Mouse (Mus musculus): ENCODE measurements at regions not wholly inside any gene's neighbourhood (a gene's known extent, or its start where the extent isn't known, plus 50 kb on each side); places are given as distances from the start of the nearest gene placed in this dataset.

DNA sequence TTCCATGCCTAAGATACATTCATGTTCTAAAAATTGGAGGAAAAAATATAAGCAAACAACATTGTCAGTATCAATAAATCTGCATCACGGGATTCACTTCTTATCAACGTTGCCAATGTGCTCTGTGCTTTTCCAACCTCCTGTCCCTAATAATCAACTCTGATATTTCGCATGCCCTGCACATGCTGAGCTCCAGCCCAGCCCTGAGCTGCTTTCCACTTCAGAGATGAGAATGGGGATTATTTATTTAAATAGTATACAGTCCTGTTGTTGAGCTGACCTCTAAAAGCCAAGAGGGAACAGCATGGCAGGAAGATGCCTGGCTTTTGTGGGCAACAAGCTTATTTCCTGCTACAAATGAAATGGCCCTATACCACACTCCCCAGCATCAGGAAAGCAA lies 786.2 kb downstream of the Car8 start:
- Histone ChIP-seq H3K36me3 (replicated peaks in 1 of 2; ENCODE audit: control insufficient read depth in 1 of 2, insufficient read depth in 1 of 2, low read length in 1 of 2) (no peaks in the 10 kb centered on the region), H3K4me1 (ENCODE audit: control insufficient read depth in 1 of 2, insufficient read depth in 2 of 2) (no peaks in the 10 kb centered on the region), H3K9me3 (replicated peaks; ENCODE audit: low read length) (no peaks in the 10 kb centered on the region), H3K79me2 (replicated peaks; ENCODE audit: control insufficient read depth, extremely low read depth, insufficient read depth, poor library complexity, severe bottlenecking) (no peaks in the 10 kb centered on the region), H3K9ac (ENCODE audit: insufficient read depth, low read depth) (no peak overlapping the region), H3K27me3 (replicated peaks) (no peaks in the 10 kb centered on the region), H3K4me2 (ENCODE audit: insufficient read depth, low read depth, poor library complexity, severe bottlenecking) (no peak overlapping the region), H3K27ac (ENCODE audit: insufficient read depth, low read depth) (no peak overlapping the region), H3K4me3 (replicated peaks in 1 of 3; ENCODE audit: low read depth in 2 of 3, low read length in 2 of 3, poor library complexity in 1 of 3) (no peak overlapping the region)
- dilution Hi-C loops (cut with MboI; ENCODE audit: extremely low pct_ligation_motif_present, extremely low pct_unique_long_range_greater_than_20kb, low sequenced_read_pairs), result no loop called here
- no peak for DNase-seq (ENCODE audit: extremely low read depth)
- TF ChIP-seq UBTF (IDR thresholded peaks at IDR 0.05; ENCODE audit: low read depth, low read length), result no peak
- in situ Hi-C loops (cut with MboI; ENCODE audit: low pct_ligation_motif_present, low pct_unique_long_range_greater_than_20kb, low sequenced_read_pairs), result no loop called here

DNA sequence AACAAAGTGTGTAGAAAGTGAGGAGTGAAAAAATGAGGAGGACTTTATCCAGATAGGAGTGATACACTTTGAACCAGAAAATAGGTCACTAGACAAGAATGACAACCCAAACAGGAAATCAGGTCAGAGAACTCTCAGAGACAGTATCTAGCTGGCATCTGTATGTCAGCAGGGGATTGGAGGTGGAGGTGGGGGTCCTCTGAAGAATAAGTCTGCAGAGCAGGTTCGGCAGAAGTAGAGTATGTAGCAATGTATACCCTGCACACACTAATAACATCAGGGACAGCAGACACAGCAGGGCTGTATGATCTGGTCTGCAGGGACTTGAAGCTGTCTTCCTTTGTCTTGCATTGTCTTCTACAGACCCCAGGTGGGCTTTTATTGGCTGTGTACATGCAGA lies 787.9 kb downstream of the Car8 start:
- no peaks in the 10 kb centered on the region; a peak in 1 of 4 replicates for H3K4me1 ChIP-seq (ENCODE audit: control insufficient read depth in 1 of 2, insufficient read depth in 2 of 2)
- H3K27me3 ChIP-seq (replicated peaks), result no peaks in the 10 kb centered on the region
- no peak overlapping the region for H3K4me3 ChIP-seq (replicated peaks in 1 of 3; ENCODE audit: low read depth in 2 of 3, low read length in 2 of 3, poor library complexity in 1 of 3)
- H3K9ac ChIP-seq (ENCODE audit: insufficient read depth, low read depth), result no peak overlapping the region
- H3K27ac ChIP-seq (ENCODE audit: insufficient read depth, low read depth), result no peak overlapping the region
- no peaks in the 10 kb centered on the region for H3K79me2 ChIP-seq (replicated peaks; ENCODE audit: control insufficient read depth, extremely low read depth, insufficient read depth, poor library complexity, severe bottlenecking)
- TF ChIP-seq HCFC1 (IDR thresholded peaks at IDR 0.05; ENCODE audit: low read depth, low read length) (no peak), MEF2A (IDR thresholded peaks at IDR 0.05; ENCODE audit: borderline replicate concordance, low read depth, low read length) (no peak), POLR2AphosphoS2 (IDR thresholded peaks at IDR 0.05; ENCODE audit: low read depth, low read length) (no peak), ETS1 (conservative IDR thresholded peaks at IDR 0.05; ENCODE audit: low read depth, low read length) (no peak), MXI1 (IDR thresholded peaks at IDR 0.05; ENCODE audit: low read depth, low read length) (no peak), JUN (IDR thresholded peaks at IDR 0.05; ENCODE audit: insufficient read depth, low read depth, low read length) (no peak), SMC3 (IDR thresholded peaks at IDR 0.05; ENCODE audit: low read depth, low read length) (no peak), CHD1 (IDR thresholded peaks at IDR 0.05; ENCODE audit: low read depth, low read length) (no peak)
- no peaks in the 10 kb centered on the region for H3K36me3 ChIP-seq (replicated peaks in 1 of 2; ENCODE audit: control insufficient read depth in 1 of 2, insufficient read depth in 1 of 2, low read length in 1 of 2)
- H3K4me2 ChIP-seq (ENCODE audit: insufficient read depth, low read depth, poor library complexity, severe bottlenecking), result no peak overlapping the region
- no peaks in the 10 kb centered on the region for H3K9me3 ChIP-seq (replicated peaks; ENCODE audit: low read length)
- dilution Hi-C loops (cut with MboI; ENCODE audit: extremely low pct_ligation_motif_present, extremely low pct_unique_long_range_greater_than_20kb, low sequenced_read_pairs), result no loop called here
- DNase-seq (ENCODE audit: extremely low read depth), result no peak
- in situ Hi-C loops (cut with MboI; ENCODE audit: low pct_ligation_motif_present, low pct_unique_long_range_greater_than_20kb, low sequenced_read_pairs), result no loop called here

DNA sequence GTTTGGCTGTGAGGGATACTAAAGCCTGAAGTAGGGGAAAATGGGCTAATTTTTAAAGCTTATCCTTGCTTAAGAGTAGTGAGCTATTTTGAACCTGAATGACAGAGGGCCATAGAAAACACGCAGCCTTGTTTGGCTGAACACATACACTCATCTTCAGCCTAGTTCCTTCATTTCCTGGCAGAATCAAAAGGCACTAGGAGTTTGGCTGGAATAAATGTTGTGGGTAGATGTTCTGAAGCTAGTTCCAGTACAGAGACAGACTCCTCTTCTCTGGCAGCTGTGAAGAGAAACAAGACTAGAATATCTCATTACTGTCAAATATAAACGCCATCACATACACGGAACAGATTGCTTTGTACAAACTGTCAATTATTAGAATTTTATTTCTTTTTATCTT lies 809.5 kb downstream of the Car8 start:
- H3K4me2 ChIP-seq (ENCODE audit: insufficient read depth, low read depth, poor library complexity, severe bottlenecking), result no peak overlapping the region
- in situ Hi-C loops (cut with MboI; ENCODE audit: low pct_ligation_motif_present, low pct_unique_long_range_greater_than_20kb, low sequenced_read_pairs), result no loop called here
- TF ChIP-seq USF1 (IDR thresholded peaks at IDR 0.05; ENCODE audit: low read depth, low read length) (no peak), KAT2A (IDR thresholded peaks at IDR 0.05; ENCODE audit: insufficient replicate concordance, low read length) (no peak), POLR2AphosphoS2 (IDR thresholded peaks at IDR 0.05; ENCODE audit: low read depth, low read length) (no peak), ZMIZ1 (IDR thresholded peaks at IDR 0.05; ENCODE audit: low read depth, low read length) (no peak), CTCF (conservative IDR thresholded peaks at IDR 0.05 in 1 of 2, IDR thresholded peaks at IDR 0.05 in 1 of 2; ENCODE audit: low read depth in 2 of 2, low read length in 2 of 2) (no peak)
- no peaks in the 10 kb centered on the region for H3K9me3 ChIP-seq (replicated peaks; ENCODE audit: low read length)
- no peaks in the 10 kb centered on the region for H3K4me1 ChIP-seq (ENCODE audit: control insufficient read depth in 1 of 2, insufficient read depth in 2 of 2)
- H3K4me3 ChIP-seq (replicated peaks in 1 of 3; ENCODE audit: low read depth in 2 of 3, low read length in 2 of 3, poor library complexity in 1 of 3), result no peak overlapping the region
- dilution Hi-C loops (cut with MboI; ENCODE audit: extremely low pct_ligation_motif_present, extremely low pct_unique_long_range_greater_than_20kb, low sequenced_read_pairs), result no loop called here
- H3K27me3 ChIP-seq (replicated peaks), result no peaks in the 10 kb centered on the region
- no peak for DNase-seq (ENCODE audit: extremely low read depth)
- H3K27ac ChIP-seq (ENCODE audit: insufficient read depth, low read depth), result no peak overlapping the region
- H3K9ac ChIP-seq (ENCODE audit: insufficient read depth, low read depth), result no peak overlapping the region
- H3K79me2 ChIP-seq (replicated peaks; ENCODE audit: control insufficient read depth, extremely low read depth, insufficient read depth, poor library complexity, severe bottlenecking), result no peaks in the 10 kb centered on the region
- no peaks in the 10 kb centered on the region for H3K36me3 ChIP-seq (replicated peaks in 1 of 2; ENCODE audit: control insufficient read depth in 1 of 2, insufficient read depth in 1 of 2, low read length in 1 of 2)

All from CH12.LX (cell line).